Mouse (Mus musculus) C2C12 (cell line): ENCODE measurements around the gene Chn2. TPM values are rescaled to one million over a fixed set of nuclear protein-coding genes. Genes with fewer than 3 reads are reported as not detected.

Experiments
- H3K27me3 ChIP-seq: one replicate; pipeline ENCODE4 v1.6.1; 2011; ENCODE audit not compliant: control insufficient read depth, insufficient read depth, insufficient read length
- H3K36me3 ChIP-seq: one replicate; pipeline ENCODE4 v1.6.1; 2011; ENCODE audit not compliant: control insufficient read depth, insufficient read depth
- H3K4me3 ChIP-seq: one replicate; pipeline ENCODE4 v1.5.1; 2011; ENCODE audit warnings: mild to moderate bottlenecking, control low read depth; ENCODE audit not compliant: poor library complexity, insufficient read depth, severe bottlenecking
- H3K79me2 ChIP-seq: one replicate; pipeline ENCODE4 v1.6.1; 2011; ENCODE audit not compliant: control insufficient read depth, insufficient read depth
- H3K79me3 ChIP-seq: one replicate; pipeline ENCODE4 v1.6.1; 2011; ENCODE audit warnings: low read depth, control low read depth
- H3ac ChIP-seq: one replicate; pipeline ENCODE3; 2011; ENCODE audit warnings: low read depth; ENCODE audit not compliant: control insufficient read depth, insufficient read length
- CEBPB ChIP-seq: IDR thresholded peaks from one replicate; pipeline ENCODE4 v1.6.1; 2011; ENCODE audit warnings: low read depth, mild to moderate bottlenecking, control low read depth, moderate library complexity
- CTCF ChIP-seq: IDR thresholded peaks from one replicate; pipeline ENCODE4 v1.5.1; 2011; ENCODE audit not compliant: control insufficient read depth, insufficient read depth, insufficient read length
- FOSL1 ChIP-seq: IDR thresholded peaks from one replicate; pipeline ENCODE4 v1.8.0; 2011; ENCODE audit warnings: mild to moderate bottlenecking, low read length; ENCODE audit not compliant: poor library complexity, insufficient read depth, severe bottlenecking
- MAX ChIP-seq: IDR thresholded peaks from one replicate; pipeline ENCODE4 v1.6.1; 2011; ENCODE audit warnings: mild to moderate bottlenecking, control low read depth
- MYOD1 ChIP-seq: IDR thresholded peaks from one replicate; pipeline ENCODE4 v1.6.1; 2011; ENCODE audit warnings: low read depth; ENCODE audit not compliant: control insufficient read depth, insufficient read length
- MYOG ChIP-seq: IDR thresholded peaks from one replicate; pipeline ENCODE4 v1.6.1; 2011; ENCODE audit not compliant: control insufficient read depth, insufficient read length; ENCODE audit errors: extremely low read depth
- USF1 ChIP-seq: IDR thresholded peaks from one replicate; pipeline ENCODE4 v1.6.1; 2011; ENCODE audit warnings: low read depth, mild to moderate bottlenecking, control low read depth, moderate library complexity
- polyA plus RNA-seq: library from polyadenylated mRNA; unstranded; fragments of >200 nt; fragmentation: generic; extraction: Trizol; gene quantifications from one replicate; pipeline ENCODE4 v1.2.1, GENCODE M21; 2012; ENCODE audit warnings: missing spikeins

Chn2 gene
- polyA plus RNA-seq, 1 experiment: 6.4 TPM

DNA sequence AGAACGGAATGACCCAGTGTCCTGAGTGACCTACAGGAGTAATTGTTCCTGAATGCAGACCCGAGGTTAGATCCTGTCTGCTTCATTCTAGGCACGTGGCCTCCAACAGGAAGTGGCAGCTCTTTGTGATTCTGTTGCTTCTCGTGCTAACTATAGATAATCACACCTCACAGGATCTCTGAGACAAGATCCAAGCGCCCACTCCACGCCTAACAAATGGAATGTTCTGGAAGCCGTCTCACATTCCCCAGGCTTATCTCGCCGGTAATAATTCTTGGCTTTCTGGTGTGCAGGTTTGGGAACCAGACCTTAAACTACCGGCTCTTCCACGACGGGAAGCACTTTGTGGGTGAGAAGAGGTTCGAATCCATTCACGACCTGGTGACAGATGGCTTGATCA is 180.8 kb downstream of the Chn2 start:
- Histone ChIP-seq H3K27me3 (no peaks in the 10 kb centered on the region), H3K4me3 (no peak overlapping the region), H3K79me3 (no peaks in the 10 kb centered on the region), H3K36me3 (no peaks in the 10 kb centered on the region), H3ac (no peak overlapping the region), H3K79me2 (no peaks in the 10 kb centered on the region)
- no peak for TF ChIP-seq MAX
- no peak for TF ChIP-seq CTCF
- TF ChIP-seq USF1: no peak
- no peak for TF ChIP-seq FOSL1
- no peak for TF ChIP-seq MYOD1
- TF ChIP-seq MYOG: no peak
- TF ChIP-seq CEBPB: no peak

DNA sequence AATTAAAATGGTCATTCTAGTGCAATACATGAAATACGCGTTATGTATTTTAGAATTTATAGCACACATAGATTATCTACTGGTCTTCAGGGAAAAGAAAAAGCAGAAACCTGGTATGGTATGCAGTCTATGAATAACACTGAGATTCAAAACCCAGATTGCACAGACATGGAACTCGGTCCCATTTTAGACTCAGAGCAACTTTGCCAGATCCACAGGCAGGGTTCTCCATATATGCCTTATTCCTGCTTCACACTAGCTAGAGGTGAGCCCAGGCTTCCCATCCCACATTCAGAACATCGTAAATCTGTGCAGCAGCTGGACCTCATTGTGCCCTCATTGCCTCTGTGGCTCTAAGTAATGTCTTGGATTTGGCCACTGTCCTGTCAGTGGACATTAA is 184.2 kb downstream of the Chn2 start:
- Histone ChIP-seq H3K79me2 (no peaks in the 10 kb centered on the region), H3K27me3 (no peaks in the 10 kb centered on the region), H3K79me3 (no peaks in the 10 kb centered on the region), H3ac (no peak overlapping the region), H3K4me3 (no peak overlapping the region), H3K36me3 (no peaks in the 10 kb centered on the region)
- TF ChIP-seq FOSL1 (no peak), MYOD1 (no peak), MYOG (no peak), CEBPB (no peak), CTCF (no peak), MAX (no peak), USF1 (no peak)

DNA sequence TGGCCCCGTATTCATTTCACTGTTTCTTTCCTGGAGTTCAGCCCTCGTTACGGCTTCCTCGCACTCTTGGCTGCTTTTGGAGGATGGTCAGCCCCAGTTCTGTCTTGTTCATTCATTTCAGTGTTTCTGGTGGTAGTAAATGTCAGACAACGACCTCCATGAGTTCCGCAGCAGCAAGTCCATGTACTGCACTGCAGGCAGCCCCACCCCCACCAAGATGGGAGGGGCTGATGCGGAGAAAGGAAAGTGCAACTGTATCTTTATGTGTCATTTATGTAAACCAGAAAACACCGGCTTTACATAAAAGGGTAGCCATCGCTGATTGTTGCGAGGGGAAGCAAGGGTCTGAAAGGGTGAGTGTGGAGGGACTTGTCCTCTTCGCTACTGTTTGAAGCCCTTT is 185.0 kb downstream of the Chn2 start:
- Histone ChIP-seq H3K36me3 (no peaks in the 10 kb centered on the region), H3K79me3 (no peaks in the 10 kb centered on the region), H3K79me2 (no peaks in the 10 kb centered on the region), H3ac (no peak overlapping the region), H3K27me3 (no peaks in the 10 kb centered on the region), H3K4me3 (no peak overlapping the region)
- TF ChIP-seq MYOD1 (no peak), MAX (no peak), USF1 (no peak), CEBPB (no peak), FOSL1 (no peak), CTCF (no peak), MYOG (no peak)

DNA sequence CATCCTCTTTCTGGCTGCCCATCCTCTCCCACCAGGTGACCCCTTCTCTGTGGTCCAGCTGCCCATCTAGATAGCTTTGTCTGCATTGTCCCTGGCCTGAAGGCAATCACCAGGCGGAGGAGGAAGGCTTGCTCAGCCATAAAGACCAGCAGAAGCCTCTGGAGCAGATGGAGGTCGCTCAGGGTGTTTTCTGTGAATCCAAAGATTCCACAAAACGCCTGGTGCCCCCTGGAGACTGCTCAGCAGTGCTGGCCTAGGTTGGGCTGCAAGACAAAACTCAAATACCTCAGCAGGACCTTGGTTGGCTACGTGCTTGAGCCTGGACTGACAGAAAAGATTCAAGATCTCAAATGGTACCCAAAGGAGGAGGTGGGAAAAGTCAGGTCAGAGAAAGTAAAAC is 186.0 kb downstream of the Chn2 start:
- Histone ChIP-seq H3ac (no peak overlapping the region), H3K79me3 (no peaks in the 10 kb centered on the region), H3K36me3 (no peaks in the 10 kb centered on the region), H3K27me3 (no peaks in the 10 kb centered on the region), H3K79me2 (no peaks in the 10 kb centered on the region), H3K4me3 (no peak overlapping the region)
- TF ChIP-seq USF1: no peak

DNA sequence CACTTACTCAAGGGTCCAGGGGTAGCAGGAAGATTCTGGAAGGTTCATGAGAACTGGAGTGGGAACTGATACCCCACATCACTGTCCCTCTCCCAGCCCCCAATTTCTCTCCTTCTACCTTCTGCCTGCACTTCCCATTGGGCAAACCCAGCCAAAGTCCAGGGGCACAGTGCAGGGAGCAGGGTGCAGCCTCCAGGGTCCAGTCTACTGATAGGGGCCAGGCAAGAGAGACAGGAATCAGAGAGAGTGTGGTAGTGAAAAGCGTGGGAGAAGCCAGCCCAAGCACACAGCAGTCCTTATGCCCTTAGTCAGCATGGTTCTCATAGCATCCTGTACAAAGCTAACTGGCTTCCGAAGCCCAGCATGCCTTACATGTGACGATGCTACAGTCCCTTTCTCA is 187.7 kb downstream of the Chn2 start:
- H3K36me3 ChIP-seq: no peaks in the 10 kb centered on the region
- H3ac ChIP-seq: no peak overlapping the region
- no peak overlapping the region for H3K4me3 ChIP-seq
- H3K79me2 ChIP-seq: no peaks in the 10 kb centered on the region
- H3K79me3 ChIP-seq: no peaks in the 10 kb centered on the region
- H3K27me3 ChIP-seq: no peaks in the 10 kb centered on the region
- TF ChIP-seq MYOD1 (no peak), FOSL1 (no peak), CEBPB (no peak), MAX (no peak), CTCF (no peak), USF1 (no peak), MYOG (no peak)

DNA sequence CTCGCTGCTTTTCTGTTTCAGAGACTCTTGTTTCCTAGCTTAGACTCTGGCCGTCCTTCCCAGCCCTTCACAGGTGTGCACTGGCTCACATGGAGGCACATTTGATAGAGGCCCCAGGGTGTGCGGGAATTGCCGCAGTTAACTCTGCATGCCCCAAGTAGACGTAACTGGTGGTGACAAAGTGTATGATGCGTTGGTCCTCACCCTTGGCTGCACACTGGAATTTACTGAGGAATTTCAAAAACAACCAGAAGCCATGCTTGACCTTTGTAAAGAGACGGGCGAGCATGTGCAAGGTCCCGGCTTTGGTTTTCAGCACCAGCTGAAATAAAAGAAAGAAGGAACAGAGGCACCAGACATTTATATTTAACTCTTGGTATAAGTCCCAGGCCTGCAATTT is 189.1 kb downstream of the Chn2 start:
- no peaks in the 10 kb centered on the region for H3K27me3 ChIP-seq
- no peak for TF ChIP-seq CTCF
- TF ChIP-seq USF1: no peak
- TF ChIP-seq MYOG: no peak
- no peak for TF ChIP-seq MAX
- no peak for TF ChIP-seq MYOD1
- no peak for TF ChIP-seq CEBPB
- TF ChIP-seq FOSL1: no peak
- H3K79me3 ChIP-seq: no peaks in the 10 kb centered on the region
- no peaks in the 10 kb centered on the region for H3K79me2 ChIP-seq
- H3K4me3 ChIP-seq: no peak overlapping the region
- H3K36me3 ChIP-seq: no peaks in the 10 kb centered on the region
- no peak overlapping the region for H3ac ChIP-seq

DNA sequence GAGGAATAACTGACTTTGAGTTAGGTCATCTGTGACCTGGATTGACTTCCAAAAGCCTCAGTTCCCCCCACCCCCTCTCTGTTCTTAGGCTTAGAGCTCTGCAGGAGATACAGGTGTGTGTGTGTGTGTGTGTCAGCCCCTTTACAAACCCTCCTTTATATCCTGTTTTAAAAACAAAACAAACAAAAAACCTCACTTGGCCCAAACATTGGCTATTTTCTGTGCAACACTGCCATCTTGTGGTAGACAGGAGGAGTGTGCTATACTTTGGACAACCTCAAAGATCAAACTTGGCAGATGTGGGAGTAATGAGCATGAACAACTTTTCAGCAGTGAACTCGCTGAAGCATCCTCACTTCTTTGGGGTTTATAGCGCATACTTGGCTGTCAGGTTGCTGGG is 189.5 kb downstream of the Chn2 start:
- no peaks in the 10 kb centered on the region for H3K36me3 ChIP-seq
- TF ChIP-seq CTCF: peak; percentile 22
- no peak for TF ChIP-seq MYOG
- no peaks in the 10 kb centered on the region for H3K27me3 ChIP-seq
- H3K79me3 ChIP-seq: no peaks in the 10 kb centered on the region
- no peaks in the 10 kb centered on the region for H3K79me2 ChIP-seq
- no peak overlapping the region for H3ac ChIP-seq
- H3K4me3 ChIP-seq: no peak overlapping the region
